Mouse (Mus musculus) testis, adult 2 months (tissue): ENCODE results near the gene Fryl.
"Not testable (repeated sequence)": the region's sequence is repeated elsewhere in the genome, so short reads cannot be mapped to it uniquely, and the experiment has no call there.

Experiments used
- CTCF ChIP-seq: fragments of 200-500 bp; IDR thresholded peaks from 2 replicates; pipeline ENCODE4 v1.5.1; 2012; ENCODE audit warnings: low read depth, mild to moderate bottlenecking, inconsistent platforms, low read length, moderate library complexity; ENCODE audit not compliant: control insufficient read depth, insufficient read depth, insufficient replicate concordance
- POLR2A ChIP-seq: fragments of 200-500 bp; IDR thresholded peaks from 2 replicates; pipeline ENCODE4 v1.6.1; 2012; ENCODE audit warnings: low read depth, mild to moderate bottlenecking, inconsistent platforms, low read length, moderate library complexity; ENCODE audit not compliant: control insufficient read depth

DNA sequence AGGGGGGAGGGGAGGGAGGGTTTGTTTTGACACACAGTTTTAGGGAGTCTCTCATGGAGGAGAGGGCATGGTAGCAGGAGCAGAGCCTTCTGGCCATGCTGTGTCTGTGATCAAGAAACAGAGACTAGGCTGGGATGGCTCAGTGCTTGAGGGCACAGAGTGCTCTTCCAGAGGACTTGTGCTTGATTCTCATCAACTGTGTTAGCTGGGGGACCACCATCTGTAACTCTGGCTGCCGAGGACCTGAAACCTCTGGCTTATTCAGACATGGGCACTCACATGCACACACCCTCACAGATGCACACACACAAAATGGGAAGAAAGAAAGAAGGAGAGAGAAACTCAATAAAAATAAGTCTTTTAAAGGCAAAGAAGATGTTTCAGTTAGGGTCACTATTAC lies 257.9 kb downstream of the Fryl start:
- not testable (repeated sequence) for TF ChIP-seq CTCF, POLR2A
